Mouse (Mus musculus) left cerebral cortex, adult 11 months (tissue): ENCODE results near the gene Flnb.

Experiments
- DNase-seq: peaks from one replicate; pipeline ENCODE4 v3.0.0; 2022; ENCODE audit warnings: low spot score

Gene Flnb

DNA sequence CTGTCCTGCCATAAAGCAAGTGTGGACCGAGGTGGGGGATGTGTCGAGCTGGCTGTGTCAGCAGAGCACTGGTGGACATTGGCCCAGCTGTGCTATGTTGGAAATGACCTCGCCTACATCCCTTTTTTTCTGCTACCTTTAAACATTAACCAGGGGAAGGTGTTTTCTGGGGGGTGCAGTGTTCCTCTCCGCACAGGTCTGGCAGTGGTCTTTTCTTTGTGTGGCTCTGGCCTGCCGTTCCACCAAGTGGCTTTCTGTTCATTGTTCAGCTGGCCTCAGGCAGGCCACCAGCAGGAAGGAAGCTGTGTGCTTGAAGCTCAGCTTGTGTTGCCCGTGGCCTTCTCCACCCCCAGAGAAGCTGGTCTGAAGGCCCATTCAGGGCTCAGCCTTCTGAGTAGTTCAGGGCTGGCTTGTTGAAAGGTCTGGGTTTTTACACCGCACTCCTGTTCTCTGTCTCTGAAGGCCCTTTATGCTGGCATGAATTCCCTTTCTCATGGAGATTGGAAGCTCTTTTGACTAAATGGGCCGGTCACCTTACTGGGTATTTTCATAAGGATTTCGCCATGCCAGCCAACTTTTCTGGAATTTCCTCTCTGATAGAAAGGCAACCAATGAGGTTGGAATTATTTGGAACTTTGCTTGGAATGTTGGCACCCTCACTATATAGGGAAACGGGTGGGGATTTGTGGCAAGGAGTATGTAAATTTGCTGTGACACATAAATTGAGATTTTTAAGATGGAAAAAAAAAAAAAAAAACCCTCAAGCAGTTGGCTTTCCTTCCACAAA lies 8.6 kb downstream of the Flnb start:
- no peak for DNase-seq

DNA sequence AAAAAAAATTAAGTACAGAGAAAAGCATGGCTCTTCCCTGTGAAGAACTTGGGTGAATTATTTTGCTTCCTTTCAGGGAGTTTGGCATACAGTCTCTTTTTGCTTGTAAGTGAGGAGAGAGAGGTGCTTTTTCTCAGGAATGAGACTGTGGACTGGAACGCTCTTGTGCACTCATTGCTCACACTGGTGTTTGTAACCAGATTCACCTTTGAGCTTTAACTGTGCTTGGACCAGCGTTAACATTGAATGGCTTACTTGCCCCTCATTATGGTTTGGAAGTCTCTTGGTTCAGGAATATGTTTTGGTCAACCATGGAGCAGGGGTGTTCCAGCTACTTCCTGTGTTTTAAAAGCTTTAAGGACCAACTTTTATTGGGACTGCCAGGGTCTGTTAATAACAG lies 11.4 kb downstream of the Flnb start:
- DNase-seq: no peak

- DNase-seq: no peak
These were observed 14.1 kb downstream of the Flnb start for GRCm38 (mm10) chr14:7831770-7832439.

DNA sequence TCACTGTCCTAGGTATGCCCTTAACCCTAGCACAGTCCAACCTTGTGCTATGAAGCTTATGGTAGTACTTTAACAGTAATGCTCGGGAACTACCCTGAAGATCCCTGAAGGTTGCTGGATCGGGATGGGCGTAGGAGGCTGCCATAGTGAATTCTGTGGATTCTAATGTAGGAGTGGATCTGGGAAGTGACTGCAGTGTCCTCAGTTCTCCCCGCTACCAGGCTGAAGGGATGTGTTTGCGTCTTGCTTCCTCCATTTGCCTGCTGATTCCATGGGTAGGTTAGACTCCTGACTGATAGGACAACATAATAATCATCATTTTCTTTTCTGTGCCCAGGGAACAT lies 14.7 kb downstream of the Flnb start:
- no peak for DNase-seq

DNA sequence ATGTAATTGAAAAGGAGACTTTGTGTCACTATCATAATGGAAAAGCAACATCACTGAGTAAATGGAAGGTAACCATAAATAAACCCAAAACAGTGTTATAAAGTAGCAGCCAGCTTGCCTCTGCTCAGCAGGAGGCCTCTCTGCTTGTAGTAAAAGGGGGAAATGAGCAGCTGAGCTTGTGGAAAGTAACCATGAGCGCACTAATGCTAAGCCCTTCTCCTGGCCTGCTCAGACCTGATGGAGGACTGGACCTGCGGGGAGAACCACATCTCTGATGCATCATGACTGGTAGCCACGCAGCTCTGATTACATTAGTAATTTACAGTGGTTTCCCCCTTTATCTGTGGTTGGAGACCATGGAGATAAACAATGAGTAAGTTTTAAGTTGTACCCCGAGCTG lies 15.7 kb downstream of the Flnb start:
- no peak for DNase-seq

- no peak for DNase-seq
These were observed 20.9 kb downstream of the Flnb start for GRCm38 (mm10) chr14:7838564-7839089.

DNA sequence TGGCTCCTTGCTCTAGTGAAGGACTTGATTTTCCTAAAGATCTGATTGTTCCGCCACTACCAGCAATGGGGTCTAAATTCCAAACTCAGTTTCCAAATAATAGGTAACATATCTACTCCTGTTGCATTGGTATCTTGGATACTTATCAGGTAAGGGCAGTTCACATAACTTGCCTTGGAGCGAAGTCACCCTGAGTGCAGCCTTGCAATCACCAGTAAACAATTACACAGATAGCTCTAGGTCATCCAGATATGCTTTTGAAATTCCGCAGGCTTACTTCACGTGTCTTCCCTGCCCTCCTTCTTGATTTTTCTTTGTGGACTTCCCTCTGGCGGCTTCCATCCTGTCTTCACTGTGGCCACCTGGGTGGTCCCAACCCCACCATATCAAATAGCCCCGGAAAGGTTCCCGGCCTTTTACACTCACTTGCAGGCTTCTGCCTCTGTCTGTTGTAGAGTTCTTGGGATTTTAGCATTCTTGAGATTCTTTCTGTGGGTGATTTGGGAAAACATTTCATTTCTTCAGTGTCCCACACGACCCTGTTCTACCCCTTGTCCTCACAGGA lies 22.3 kb downstream of the Flnb start:
- DNase-seq: no peak

- no peak for DNase-seq
These were observed 25.0 kb downstream of the Flnb start for GRCm38 (mm10) chr14:7842631-7843332.

GRCm38 (mm10) chr14:7846696-7847095 lies 28.9 kb downstream of the Flnb start:
- DNase-seq: no peak

DNA sequence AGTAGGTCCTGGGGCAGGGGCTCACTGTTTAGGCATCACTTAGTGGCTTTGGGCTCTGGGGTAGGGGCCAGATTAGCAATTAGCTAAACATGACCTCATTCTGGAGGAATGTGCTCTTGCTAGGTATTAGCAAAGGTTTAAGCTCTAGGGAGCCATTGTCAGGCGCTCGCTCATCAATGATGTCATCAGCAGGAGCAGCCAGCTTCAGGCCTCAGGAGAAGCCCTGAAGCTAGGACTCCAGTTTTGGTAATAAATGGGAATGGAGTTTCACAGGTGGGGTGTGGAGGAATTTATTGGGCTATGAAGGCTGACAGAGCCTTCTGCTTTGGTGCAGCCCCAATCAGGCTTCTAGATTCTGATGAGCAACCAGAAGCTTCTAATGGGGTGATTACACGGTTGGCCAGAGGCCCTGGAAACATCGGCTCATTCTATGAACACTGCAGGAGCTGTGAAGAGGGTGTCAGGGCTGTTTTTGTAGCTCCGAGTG lies 30.0 kb downstream of the Flnb start:
- DNase-seq: no peak

DNA sequence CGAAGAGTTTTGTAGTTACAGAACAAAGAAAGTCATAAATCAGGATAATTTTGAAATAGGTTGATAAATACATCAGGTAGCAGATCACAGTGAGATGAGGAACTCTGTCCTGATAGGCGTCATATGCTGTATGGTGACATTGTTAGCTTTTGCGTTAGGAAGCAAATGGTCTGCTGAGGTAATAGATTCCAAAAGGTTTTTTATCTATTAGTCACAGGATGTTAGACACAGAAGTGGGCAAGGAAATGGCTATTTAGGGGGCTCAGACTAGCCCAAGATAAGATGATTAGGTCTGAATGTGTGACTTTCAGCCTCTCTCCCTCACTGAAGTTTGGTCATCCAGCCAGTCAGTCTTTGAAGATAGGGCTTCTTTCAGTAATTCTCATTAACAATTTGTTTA lies 33.2 kb downstream of the Flnb start:
- no peak for DNase-seq

GRCm38 (mm10) chr14:7851543-7852065 lies 33.8 kb downstream of the Flnb start:
- DNase-seq: no peak

- no peak for DNase-seq
These were observed 35.9 kb downstream of the Flnb start for GRCm38 (mm10) chr14:7853691-7854090.

GRCm38 (mm10) chr14:7854366-7854765 lies 36.6 kb downstream of the Flnb start:
- DNase-seq: no peak

- no peak for DNase-seq
These were observed 37.3 kb downstream of the Flnb start for GRCm38 (mm10) chr14:7855101-7855500.

DNA sequence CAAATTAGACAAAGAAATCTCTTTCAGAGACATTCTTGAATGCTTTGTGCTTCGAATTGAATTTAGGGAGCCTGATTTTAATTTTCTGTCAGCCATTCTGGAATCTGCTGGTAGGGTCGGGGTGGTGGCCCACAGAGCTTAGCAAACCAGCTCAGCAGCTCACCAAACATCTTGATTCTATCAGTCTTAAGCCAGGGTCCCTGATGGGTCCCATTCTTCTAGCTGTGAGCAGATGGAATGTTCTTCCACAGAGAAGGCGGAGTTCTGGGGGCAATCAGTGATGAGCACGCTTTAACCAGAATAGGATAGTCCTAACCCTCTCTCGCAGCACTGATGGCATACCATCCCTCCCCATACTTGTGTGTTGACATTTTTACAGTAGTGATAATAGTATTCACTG lies 37.7 kb downstream of the Flnb start:
- DNase-seq: no peak

- DNase-seq: no peak
These were observed 38.6 kb downstream of the Flnb start for GRCm38 (mm10) chr14:7856348-7856747.

DNA sequence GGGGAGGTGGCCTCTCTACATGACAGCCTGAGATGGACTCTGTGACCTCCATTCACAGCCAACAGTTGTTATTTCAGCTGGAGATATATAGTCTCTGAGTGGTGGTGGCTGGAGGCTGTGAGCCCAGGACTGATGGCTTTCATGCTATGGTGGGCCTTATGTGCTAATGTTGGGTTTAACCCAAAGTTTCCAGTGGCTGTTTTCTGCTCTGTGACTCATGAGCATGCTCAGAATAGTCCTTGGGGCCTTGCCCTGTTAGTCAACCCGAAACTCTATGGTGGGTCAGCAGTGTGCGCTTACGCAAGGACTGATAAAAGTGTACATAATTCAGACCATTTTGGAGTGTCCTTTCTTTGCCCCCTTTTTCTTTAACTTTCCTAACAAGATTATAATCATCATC lies 40.1 kb downstream of the Flnb start:
- DNase-seq: no peak

DNA sequence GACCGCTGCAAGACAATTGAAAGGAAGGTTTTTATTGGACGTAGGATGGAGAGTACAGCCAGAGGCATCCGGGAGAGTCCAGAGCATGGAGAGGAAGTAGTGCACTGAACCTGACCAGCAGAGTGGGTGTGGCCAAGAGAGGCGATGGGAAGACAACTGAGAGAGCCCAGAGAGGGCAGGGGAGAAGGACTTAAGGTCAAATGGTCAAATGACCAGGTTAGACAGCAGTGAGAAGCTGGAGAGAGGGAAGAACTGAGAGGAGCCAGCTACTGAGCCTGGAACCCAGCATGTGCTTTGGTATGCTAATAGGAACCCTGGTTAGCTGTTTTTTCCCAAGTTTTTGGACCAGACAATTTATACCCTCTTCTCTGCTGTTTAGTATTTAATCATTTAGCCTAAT lies 40.7 kb downstream of the Flnb start:
- DNase-seq: no peak

- DNase-seq: no peak
These were observed 42.9 kb downstream of the Flnb start for GRCm38 (mm10) chr14:7860525-7861154.

DNA sequence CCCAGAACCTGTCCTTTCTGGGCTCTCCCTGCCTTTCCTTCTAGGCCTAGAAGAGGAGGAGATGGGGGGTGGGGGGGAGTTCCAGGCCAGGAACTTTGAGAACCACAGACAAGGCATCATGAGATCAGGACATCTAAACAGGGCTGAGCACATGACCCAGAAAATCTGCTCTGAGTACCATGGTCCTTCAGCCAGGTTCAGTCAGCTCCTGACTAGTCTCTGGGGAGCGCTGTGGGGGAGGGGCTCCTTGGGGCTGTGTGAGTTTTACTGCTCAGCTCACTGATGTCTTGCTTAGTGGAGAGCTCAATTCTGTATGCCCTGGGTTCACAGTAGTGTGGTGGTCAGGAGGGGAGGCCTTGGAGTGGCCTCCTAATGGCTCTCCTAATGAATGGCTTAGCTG lies 43.5 kb downstream of the Flnb start:
- DNase-seq: no peak

DNA sequence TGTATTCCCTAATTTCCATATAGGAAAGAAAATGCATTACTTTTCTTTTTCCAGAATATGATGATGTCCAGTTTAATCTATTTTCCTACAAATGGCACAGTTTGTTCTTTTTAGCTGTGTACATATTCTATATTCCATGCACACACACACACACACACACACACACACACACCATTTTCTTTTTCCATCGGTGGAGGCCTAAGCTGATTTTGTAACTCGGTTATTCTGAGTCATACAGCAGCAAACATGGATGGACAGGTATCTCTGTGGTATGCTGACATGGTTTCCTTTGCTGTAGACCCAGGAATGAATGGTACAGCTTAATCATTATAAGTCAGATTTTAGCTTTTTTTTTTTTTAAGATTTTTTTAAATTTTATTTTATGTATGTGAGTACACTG lies 44.5 kb downstream of the Flnb start:
- DNase-seq: no peak
